Comparison of ENCODE assay signal across 25 mouse cellular contexts in the genomic region with DNA sequence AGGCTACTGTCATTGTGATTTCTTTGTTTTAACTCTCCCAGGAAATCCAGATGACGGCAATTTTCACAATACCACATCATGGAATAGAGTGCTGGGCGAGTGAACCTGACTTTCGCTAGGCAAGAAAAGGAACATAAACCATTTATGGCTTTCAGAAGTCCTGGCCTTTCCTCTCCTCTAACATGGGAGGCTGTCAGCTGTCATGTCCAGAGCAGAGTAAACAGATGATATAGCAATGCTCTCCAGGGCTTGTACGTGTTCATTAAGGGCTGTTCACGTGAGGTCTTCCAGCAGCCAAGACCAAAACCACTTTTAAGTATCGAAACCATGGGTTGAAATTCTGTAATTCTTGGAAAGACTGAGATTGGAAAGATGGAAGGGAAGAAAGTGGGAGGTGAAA.
DNase-seq lines count a peak whose midpoint lies in the region; ATAC-seq and TF ChIP-seq lines count a peak whose summit lies in the region.
"Had no signal": no experiment of that assay in that cellular context is flagged by ENCODE, and none has a peak within 500 bp of the region (broad histone marks: within the 10 kb centered on the region; RNA-seq: fewer than 3 reads in every experiment).

No protein-coding gene starts in this region.

- H3K4me2 ChIP-seq in forebrain, postnatal 0 days (ENCODE audit: low read depth) = no peak overlapping the region
- H3K4me2 ChIP-seq in hindbrain, embryonic 12.5 days (replicated peaks) = no peak overlapping the region
- H3K4me2 ChIP-seq in hindbrain, embryonic 13.5 days = no peak overlapping the region
- H3K4me2 ChIP-seq in neural tube, embryonic 11.5 days (ENCODE audit: low read depth) = no peak overlapping the region
- H3K4me2 ChIP-seq: hindbrain, embryonic 15.5 days; limb, embryonic 12.5 days; liver, embryonic 15.5 days; lung, embryonic 15.5 days; stomach, embryonic 15.5 days had no signal

- no peak overlapping the region for H3K4me3 ChIP-seq in forebrain, embryonic 10.5 days
- H3K4me3 ChIP-seq in forebrain, postnatal 0 days (ENCODE audit: low read depth, low read length) = no peak overlapping the region
- H3K4me3 ChIP-seq in hindbrain, embryonic 12.5 days = no peak overlapping the region
- no peak overlapping the region for H3K4me3 ChIP-seq in hindbrain, embryonic 13.5 days
- H3K4me3 ChIP-seq in neural tube, embryonic 11.5 days (ENCODE audit: low read depth, low read length) = no peak overlapping the region
- H3K4me3 ChIP-seq: erythroblast, embryonic 14.5 days; hindbrain, embryonic 15.5 days; layer of hippocampus, adult 2 months; left cerebral cortex, adult 2 months; limb, embryonic 12.5 days; liver, embryonic 15.5 days; lung, embryonic 15.5 days; stomach, embryonic 15.5 days had no signal

- no peak for TF ChIP-seq CTCF in forebrain, postnatal 0 days (IDR thresholded peaks at IDR 0.05; ENCODE audit: low read depth)

- H3K9ac ChIP-seq in forebrain, postnatal 0 days = no peak overlapping the region
- no peak overlapping the region for H3K9ac ChIP-seq in hindbrain, embryonic 12.5 days
- H3K9ac ChIP-seq in hindbrain, embryonic 13.5 days = no peak overlapping the region
- H3K9ac ChIP-seq in neural tube, embryonic 11.5 days (ENCODE audit: low read length) = no peak overlapping the region
- H3K9ac ChIP-seq: hindbrain, embryonic 15.5 days; limb, embryonic 12.5 days; liver, embryonic 15.5 days; lung, embryonic 15.5 days; stomach, embryonic 15.5 days had no signal

- DNase-seq in forebrain, embryonic 10.5 days (ENCODE audit: extremely low spot score, low spot score) = no peak
- DNase-seq in forebrain, postnatal 0 days = no peak
- DNase-seq in neural tube, embryonic 11.5 days (ENCODE audit: low spot score) = no peak
- no peak for DNase-seq in neural tube, embryonic 10.5 days (ENCODE audit: extremely low spot score, low spot score)
- peak; percentile 64 for DNase-seq in retina, postnatal 1 day
- DNase-seq in cerebellum, postnatal 4 days (ENCODE audit: low spot score in 2 of 2) = no peak
- DNase-seq: adrenal gland, adult 8-10 months; cerebellum, adult 9-10 months; cerebellum, postnatal 36 days; gastrocnemius, postnatal 14 days; heart, postnatal 14 days; kidney, adult 18-20 months; kidney, postnatal 36 days; right cerebral cortex, postnatal 25 days had no signal

- H3K9me3 ChIP-seq in forebrain, embryonic 10.5 days = no peaks in the 10 kb centered on the region
- H3K9me3 ChIP-seq in forebrain, postnatal 0 days (ENCODE audit: low read length) = no peaks in the 10 kb centered on the region
- H3K9me3 ChIP-seq in hindbrain, embryonic 12.5 days (replicated peaks) = no peaks in the 10 kb centered on the region
- no peaks in the 10 kb centered on the region for H3K9me3 ChIP-seq in hindbrain, embryonic 13.5 days
- H3K9me3 ChIP-seq in neural tube, embryonic 11.5 days (ENCODE audit: control insufficient read depth, low read length) = no peaks in the 10 kb centered on the region
- H3K9me3 ChIP-seq: G1E; hindbrain, embryonic 15.5 days; limb, embryonic 12.5 days; liver, embryonic 15.5 days; lung, embryonic 15.5 days; stomach, embryonic 15.5 days had no signal

- H3K27ac ChIP-seq in forebrain, embryonic 10.5 days = 0 out of 2 replicates have a peak overlapping the region, but pooled peaks have one; percentile 4
- no peak overlapping the region for H3K27ac ChIP-seq in forebrain, postnatal 0 days (ENCODE audit: low read depth, low read length)
- H3K27ac ChIP-seq in hindbrain, embryonic 12.5 days = peak overlapping the region; percentile 53
- H3K27ac ChIP-seq in hindbrain, embryonic 13.5 days = no peak overlapping the region
- H3K27ac ChIP-seq in neural tube, embryonic 11.5 days (ENCODE audit: low read depth, low read length) = peak overlapping the region; percentile 80
- H3K27ac ChIP-seq: hindbrain, embryonic 15.5 days; layer of hippocampus, adult 2 months; left cerebral cortex, adult 2 months; limb, embryonic 12.5 days; liver, embryonic 15.5 days; lung, embryonic 15.5 days; stomach, embryonic 15.5 days had no signal

- no peaks in the 10 kb centered on the region for H3K36me3 ChIP-seq in forebrain, embryonic 10.5 days (replicated peaks)
- H3K36me3 ChIP-seq in forebrain, postnatal 0 days (ENCODE audit: insufficient read depth) = no peaks in the 10 kb centered on the region
- no peaks in the 10 kb centered on the region for H3K36me3 ChIP-seq in hindbrain, embryonic 12.5 days
- no peaks in the 10 kb centered on the region for H3K36me3 ChIP-seq in hindbrain, embryonic 13.5 days
- H3K36me3 ChIP-seq in neural tube, embryonic 11.5 days (ENCODE audit: control insufficient read depth, insufficient read depth, low read length) = no peaks in the 10 kb centered on the region
- H3K36me3 ChIP-seq: G1E; hindbrain, embryonic 15.5 days; limb, embryonic 12.5 days; liver, embryonic 15.5 days; lung, embryonic 15.5 days; stomach, embryonic 15.5 days had no signal

- H3K4me1 ChIP-seq in forebrain, embryonic 10.5 days = peaks cover 39% of the 10 kb centered on the region
- peaks cover 4% of the 10 kb centered on the region; the same call in 1 of the 2 replicates for H3K4me1 ChIP-seq in forebrain, postnatal 0 days (ENCODE audit: insufficient read depth)
- peaks cover 18% of the 10 kb centered on the region for H3K4me1 ChIP-seq in hindbrain, embryonic 12.5 days
- H3K4me1 ChIP-seq in hindbrain, embryonic 13.5 days (replicated peaks) = peaks cover 36% of the 10 kb centered on the region
- H3K4me1 ChIP-seq in neural tube, embryonic 11.5 days (ENCODE audit: control insufficient read depth, insufficient read depth, low read length) = peaks cover 8% of the 10 kb centered on the region; the same call in 1 of the 2 replicates
- H3K4me1 ChIP-seq: limb, embryonic 12.5 days; liver, embryonic 15.5 days; lung, embryonic 15.5 days; stomach, embryonic 15.5 days had no signal

- no peaks in the 10 kb centered on the region for H3K27me3 ChIP-seq in forebrain, embryonic 10.5 days (ENCODE audit: poor library complexity, severe bottlenecking)
- no peaks in the 10 kb centered on the region for H3K27me3 ChIP-seq in forebrain, postnatal 0 days (ENCODE audit: insufficient read depth, low read length)
- no peaks in the 10 kb centered on the region for H3K27me3 ChIP-seq in hindbrain, embryonic 12.5 days
- no peaks in the 10 kb centered on the region for H3K27me3 ChIP-seq in hindbrain, embryonic 13.5 days
- H3K27me3 ChIP-seq in neural tube, embryonic 11.5 days (ENCODE audit: control insufficient read depth, insufficient read depth, low read length) = no peaks in the 10 kb centered on the region
- H3K27me3 ChIP-seq: hindbrain, embryonic 15.5 days; limb, embryonic 12.5 days; liver, embryonic 15.5 days; lung, embryonic 15.5 days; stomach, embryonic 15.5 days had no signal

- WGBS in forebrain, embryonic 10.5 days = 78% methylated on average over 6 of the region's 6 CpGs
- 51% methylated on average over 6 of the region's 6 CpGs for WGBS in forebrain, postnatal 0 days
- WGBS in hindbrain, embryonic 12.5 days = 39% methylated on average over 6 of the region's 6 CpGs
- WGBS in hindbrain, embryonic 13.5 days = 40% methylated on average over 6 of the region's 6 CpGs
- WGBS in neural tube, embryonic 11.5 days = 54% methylated on average over 6 of the region's 6 CpGs

- no peak for ATAC-seq in forebrain, postnatal 0 days
- ATAC-seq in hindbrain, embryonic 12.5 days (ENCODE audit: low FRiP score) = no peak; the same call in 1 of the 2 replicates
- ATAC-seq in hindbrain, embryonic 13.5 days (ENCODE audit: low FRiP score) = no peak
- peak; percentile 46; the same call in 1 of the 2 replicates for ATAC-seq in neural tube, embryonic 11.5 days (ENCODE audit: insufficient read depth, low FRiP score, low TSS enrichment)

Comparison
In these comparisons a context has a peak if more than half of its experiments do, and no peak if none do; other contexts are left out.
1. H3K27ac ChIP-seq: peak in forebrain, embryonic 10.5 days (single experiment), hindbrain, embryonic 12.5 days (single experiment) and neural tube, embryonic 11.5 days (single experiment); none in forebrain, postnatal 0 days (single experiment) and hindbrain, embryonic 13.5 days (single experiment).